Mouse (Mus musculus) brain, embryonic 14.5 days (tissue): ENCODE data around the gene Slc27a5.

Experiments used
- CTCF ChIP-seq: fragments of 200-500 bp; IDR thresholded peaks from 2 replicates; pipeline ENCODE4 v1.5.1; 2012; ENCODE audit warnings: inconsistent platforms, mild to moderate bottlenecking, moderate library complexity, borderline replicate concordance; ENCODE audit not compliant: insufficient read depth, insufficient read length; ENCODE audit errors: extremely low read depth
- POLR2A ChIP-seq: fragments of 200-500 bp; IDR thresholded peaks from 2 replicates; pipeline ENCODE4 v1.6.1; 2012; ENCODE audit warnings: mild to moderate bottlenecking, inconsistent platforms, borderline replicate concordance; ENCODE audit not compliant: poor library complexity, insufficient read depth, insufficient read length, severe bottlenecking; ENCODE audit errors: extremely low read depth

- TF ChIP-seq CTCF (no peak), POLR2A (no peak)
Measured at GRCm38 (mm10) chr7:12987409-12988189, 10.4 kb downstream of the Slc27a5 start.
